Mouse (Mus musculus): Measurements from ENCODE around the gene Zfp683.

Zfp683 gene

DNA sequence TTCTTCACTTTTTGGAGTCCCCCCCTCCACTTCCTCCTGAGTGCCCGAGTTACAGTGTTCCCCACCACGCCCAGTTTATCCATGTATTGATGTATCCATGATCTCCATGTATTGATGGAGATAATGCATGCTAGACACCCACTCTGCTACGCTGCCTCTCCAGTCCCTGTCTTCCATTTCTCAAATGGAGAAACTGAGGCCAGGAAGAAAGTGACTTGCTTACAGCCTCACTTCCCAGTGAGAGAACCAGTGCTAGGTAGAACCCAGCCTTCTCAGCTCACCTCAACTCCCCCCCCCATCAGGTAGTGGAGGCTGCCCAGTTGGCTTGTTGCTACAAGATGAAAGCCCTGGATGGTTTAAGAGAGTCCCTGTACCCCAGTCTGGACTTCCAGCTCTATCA lies at the start of gene Zfp683:
TSS of gene Zfp683 (plus strand) at position 301 of the 400 bp plus-strand sequence.
- no peak for DNase-seq

DNA sequence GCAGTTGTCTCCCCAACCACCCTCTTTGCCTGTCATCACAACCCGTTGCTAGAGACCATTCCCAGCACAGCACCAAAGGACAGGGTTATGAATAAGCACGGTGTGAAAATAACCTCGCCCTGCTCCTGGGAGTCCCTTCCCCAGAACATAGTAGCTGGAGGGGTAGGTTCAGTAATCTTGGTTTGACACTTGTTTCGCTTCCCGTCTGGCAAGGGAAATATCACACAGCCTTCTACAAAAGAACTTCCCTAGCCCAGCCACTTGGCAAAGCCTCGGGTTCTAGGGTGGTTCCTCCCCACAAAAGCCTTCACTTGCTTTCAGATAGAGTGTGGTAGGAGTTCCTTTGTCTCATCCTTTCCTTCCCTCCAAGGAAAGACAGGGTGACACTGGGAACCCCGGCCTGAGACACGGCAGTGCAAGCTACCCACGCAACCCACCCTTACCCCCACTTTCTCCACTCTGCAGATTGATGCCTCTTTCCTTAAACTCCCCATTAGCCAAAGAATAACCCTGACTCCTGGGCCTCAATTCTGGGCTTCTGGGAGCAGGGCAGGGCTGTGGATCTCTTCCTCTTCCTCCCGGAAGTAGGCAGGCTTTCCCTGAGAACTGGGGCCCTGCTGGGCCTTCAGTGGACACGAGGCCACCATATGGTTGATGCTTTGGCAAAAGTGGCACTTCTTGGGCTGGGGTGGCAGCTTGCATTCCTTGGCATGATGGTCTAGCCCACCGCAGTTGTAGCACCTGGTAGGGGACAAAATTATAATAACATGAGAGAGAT lies 47.9 kb upstream of the Zfp683 start:
- DNase-seq, result no peak

DNA sequence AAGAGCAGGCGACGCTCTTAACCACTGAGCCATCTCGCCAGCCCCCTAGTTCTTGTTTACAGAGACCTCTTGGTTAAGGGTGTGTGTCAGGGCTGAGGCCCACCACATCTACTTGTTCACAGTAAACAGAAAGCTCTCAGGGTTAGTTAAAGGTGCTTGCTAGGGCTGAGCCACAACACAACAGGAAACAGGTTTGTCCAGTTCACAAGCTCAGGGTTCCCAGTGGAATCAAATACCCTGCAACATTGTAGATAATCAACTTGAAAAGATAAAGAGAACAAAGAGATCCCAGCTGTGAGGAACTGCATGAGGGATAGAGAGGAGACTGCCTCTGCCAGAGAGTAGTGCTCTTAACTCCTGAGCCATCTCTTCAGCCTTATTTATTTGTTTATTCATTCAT lies 46.8 kb upstream of the Zfp683 start:
- DNase-seq, result no peak

DNA sequence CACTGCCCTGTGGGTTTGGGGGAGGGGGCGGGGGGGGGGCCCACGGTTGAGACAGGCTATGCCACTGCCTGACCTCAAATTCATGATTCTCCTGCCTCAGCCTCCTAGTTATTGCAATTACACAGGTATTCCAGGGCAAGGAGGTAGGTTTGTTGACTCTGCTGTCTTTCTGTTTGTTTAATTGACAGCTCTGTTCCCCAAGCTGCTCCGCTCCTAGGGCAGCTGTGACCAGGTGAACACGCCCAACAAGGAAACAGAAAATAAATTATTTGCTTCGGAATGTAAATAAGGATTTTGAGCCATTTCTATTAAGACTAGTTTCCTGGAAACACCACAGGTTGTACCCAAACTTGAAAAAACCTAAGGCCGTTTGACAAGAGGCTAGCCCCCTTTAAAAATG lies 43.9 kb upstream of the Zfp683 start:
- no peak for DNase-seq

DNA sequence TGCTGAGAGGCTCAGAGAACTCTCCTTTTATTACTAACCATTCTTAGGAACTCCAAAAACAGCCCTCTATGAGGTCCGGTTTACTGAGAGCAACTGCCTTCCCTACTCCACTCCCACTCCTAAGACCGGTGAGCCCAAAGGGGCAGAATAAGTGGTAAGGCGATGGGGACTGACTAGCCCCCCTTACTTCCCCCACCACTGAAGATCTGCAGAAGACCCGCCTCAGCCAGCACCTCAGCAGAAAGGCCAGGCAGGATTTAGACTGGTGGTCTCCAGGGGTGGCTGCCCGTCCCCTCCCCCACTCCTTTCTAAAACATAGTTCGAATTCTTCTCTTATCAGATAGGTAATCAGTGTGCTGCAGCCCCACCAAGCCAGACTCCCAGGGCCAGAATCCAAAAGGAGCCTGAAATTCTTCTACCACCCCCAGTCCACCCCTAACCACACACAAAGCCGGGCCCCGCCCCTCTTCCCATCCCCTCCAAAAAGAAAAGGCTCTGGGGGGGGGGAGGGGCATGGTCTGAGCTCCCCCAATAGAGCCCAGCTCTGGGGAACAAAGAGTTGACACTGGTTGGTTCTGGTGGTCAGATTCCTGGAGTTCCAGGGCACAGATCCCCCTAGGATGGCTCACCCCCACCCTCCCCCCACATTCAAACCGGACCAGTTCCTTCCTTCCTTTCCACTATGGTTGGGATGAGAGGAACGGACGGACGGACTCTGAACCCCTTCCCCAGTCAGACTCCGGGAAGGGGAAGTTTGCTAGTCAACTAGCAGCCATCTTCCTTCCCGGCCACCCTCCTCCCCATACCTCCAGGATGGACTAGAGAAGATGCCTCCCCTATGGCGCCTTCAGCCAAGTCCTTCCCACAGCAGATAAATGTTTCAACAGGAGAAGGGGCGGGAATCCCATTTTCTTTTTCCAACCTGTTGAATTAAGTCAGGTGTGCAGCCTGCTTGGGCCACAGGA lies 41.9 kb upstream of the Zfp683 start:
- no peak for DNase-seq

DNA sequence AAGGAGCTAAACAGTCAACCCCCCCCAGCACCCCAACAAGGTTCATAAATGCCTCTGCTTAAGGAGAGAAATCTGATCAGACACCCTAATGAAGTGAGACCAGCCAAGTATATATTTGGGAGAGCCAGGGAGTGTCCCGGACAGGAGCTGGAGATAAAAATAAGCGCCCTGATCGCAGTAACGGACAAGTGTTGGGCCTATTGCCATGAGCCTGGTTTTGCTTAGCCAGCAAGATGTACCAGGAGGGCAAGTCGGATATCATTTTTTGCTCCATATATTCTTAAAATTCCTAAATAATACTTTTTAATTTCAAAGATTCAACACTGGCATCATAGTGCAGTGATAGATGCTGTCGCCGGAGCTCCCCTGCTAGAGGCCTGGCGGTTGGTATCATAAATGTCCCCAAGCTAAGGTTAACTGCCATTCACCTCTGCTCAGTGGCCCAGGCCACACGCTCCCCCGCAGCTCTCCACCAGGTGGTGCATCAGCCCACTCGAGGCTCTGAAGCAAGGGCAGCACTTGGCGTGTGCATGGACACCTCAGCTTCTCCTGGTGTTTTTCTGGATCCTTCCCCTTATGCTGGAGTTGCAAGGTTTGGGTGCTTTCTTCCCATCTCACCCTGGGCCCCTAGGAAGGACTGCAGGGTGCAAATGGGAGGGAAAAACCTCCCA lies 40.6 kb upstream of the Zfp683 start:
- no peak for DNase-seq

DNA sequence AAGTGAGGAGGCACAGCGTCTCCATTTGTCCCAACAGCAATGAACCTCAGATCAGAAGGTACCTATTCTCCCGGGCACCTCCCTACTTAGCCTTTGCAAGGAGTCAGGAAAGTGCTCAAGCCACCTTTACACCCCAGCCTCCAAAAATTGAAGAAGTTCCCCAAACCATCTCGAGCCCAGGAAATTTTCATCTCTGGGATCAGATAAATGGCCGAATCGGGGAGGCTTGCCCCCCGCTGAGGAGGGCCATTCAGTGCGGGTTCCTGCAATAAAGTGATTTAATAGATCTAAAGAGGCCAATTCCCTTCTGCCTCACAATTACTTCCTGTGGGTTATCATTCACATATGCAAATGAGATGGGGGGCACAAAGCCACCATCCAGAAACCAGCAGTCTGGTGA lies 37.4 kb upstream of the Zfp683 start:
- DNase-seq, result no peak

DNA sequence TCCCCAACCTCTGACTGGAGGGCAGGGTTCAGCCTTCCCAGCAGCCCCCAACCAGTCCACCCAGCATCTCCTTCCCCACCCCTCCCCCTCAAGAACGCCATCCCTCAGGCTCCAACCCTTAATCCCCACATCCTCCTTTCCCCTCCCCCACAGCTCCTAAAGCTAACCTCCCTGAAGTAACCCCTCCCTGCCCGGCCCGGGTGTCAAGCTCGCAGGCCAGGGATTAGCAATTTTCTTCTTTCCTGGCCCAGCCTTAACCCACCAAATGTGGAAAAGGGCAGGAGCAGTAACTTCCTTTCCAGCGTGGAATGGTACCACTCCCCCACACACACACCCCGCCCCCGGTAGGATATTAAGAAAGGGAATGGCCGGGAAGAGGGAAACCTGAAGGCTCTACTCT lies 36.9 kb upstream of the Zfp683 start:
- DNase-seq, result no peak

DNA sequence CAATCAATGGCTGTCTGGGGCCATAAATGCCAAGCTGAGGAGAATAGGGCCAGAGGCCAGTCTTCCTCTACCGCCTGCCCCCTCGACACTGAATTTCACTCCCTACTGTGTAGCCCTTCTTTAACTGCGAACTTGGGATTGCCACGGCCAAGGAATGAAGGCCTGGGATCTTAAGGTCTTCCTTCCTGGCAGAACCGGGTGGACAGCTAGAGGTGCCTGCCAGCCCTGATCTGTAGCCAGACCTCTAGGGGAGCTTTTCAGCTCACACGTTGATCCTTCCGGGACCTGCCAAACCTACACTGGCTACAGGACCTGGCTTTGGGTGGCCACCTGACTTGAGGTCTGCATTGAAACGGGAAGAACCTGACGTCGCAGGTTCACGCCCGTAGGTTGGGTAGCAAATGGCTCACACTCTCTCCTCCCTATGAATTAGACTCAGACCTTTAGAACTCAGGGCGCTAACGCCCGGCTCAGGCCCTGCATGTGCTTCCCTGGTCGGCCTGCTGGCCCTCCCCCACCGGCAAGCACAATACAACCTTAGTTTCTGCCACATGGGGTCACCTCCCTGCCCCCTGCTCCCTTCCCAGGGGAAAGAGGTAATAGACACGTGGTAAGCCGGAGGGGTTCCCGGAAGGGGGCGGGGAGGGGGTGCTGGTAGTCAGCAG lies 36.3 kb upstream of the Zfp683 start:
- no peak for DNase-seq

DNA sequence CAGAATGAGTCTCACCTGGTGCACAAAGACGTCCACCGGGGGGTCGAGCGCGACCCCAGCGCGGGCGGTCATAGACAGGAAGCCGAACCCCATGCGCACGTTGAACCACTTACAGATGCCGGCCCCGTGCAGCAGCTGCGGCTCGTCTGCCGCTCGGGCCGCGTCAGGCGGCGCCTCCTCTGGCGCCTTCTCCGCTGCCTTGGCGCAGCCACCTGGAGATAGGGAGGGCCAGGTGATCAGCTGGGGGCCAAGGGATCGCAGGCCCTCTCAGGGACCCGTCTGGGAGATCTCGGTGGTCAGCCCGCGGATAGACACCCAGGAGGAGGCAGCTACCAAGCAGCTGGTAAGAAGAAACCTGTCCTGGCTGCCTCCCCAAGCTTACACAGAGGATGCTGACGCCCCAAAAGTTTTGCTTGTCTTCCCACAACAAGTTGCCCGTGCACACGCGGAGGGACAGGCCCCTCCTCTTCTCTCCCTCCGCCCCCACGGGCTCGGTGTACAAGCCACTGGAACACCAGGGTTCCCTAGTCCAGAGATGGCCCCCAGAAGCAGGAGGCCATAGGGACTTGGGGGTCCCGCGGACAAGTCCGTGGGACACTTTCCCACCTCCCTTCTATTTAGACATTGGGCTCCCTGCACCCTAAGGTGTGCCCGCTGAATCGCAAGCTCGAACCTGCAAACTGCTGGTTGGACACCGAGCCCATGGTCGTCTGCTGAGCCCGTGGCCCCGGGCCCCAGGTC lies 35.4 kb upstream of the Zfp683 start:
- no peak for DNase-seq

DNA sequence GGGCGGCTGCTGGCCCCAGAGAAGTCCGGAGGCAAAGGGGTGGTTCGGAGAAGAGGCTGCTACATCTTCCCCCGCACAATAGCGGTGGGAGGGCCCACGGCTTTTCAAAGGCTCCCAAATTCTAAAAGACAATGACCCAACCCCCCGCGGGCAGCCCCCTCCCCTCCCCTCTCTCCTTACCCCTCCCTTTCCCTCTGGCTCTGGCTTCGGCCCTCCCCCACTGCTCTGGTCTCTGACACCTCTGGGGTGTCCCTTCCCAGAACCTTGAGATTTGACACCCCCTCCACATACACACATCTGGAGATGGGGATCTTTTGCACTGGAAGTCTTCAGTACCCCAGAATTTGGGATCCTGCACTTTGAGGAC lies 34.9 kb upstream of the Zfp683 start, which contains the start of gene Lin28a:
TSS of gene Lin28a (minus strand) at position 63 of the 367 bp plus-strand sequence.
- DNase-seq, result no peak

DNA sequence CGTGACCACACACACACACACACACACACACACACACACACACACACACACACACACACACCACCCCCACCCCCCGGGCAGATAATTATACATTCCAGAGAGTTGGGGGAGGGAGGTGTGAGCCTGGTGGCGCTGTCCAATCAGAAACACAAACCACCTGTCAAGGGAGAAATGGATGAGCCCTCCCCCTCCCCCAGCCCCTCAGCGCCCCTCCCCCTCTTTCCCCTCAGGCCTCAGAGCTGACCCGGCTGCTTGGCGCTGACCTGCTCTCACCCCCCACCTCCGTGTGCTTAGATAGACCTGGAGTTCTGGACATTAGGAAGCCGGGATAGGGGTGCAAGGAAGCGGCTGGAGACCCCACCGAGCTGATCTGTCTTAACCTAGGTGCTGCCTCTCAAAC lies 34.4 kb upstream of the Zfp683 start:
- no peak for DNase-seq

DNA sequence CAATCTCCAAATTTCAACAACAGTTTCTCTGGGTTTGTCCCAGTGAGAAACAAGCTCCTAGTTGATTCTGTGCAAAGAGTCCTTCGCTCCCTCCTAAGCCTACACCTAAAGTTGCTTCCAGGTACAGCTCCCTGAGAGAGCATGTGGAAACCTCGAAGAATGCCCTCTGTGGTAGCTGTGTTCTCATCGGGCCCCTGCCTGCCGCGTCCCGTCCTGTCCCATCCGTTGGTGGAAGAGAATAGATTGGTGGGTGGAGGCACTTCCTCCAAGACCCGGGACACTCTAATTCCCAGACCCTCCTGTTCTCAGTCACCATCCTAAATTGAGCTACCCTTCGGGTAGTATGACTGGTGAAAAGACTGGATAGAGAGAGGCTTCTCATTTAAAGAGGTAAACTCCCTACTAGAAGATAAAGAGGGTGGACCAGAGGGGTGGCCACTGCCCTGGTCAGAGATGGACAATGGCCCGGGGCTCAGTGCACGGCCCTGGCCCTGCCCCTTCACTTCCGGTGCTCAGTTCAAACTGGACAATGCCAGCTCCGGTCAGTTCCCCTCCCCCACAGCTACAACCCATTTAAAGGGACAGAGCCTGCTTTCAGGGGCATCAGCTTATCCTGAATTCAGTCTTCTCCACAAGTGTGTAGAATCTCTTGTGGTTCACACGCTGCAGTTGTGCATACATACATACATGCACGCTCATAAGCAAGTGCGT lies 33.8 kb upstream of the Zfp683 start:
- no peak for DNase-seq

DNA sequence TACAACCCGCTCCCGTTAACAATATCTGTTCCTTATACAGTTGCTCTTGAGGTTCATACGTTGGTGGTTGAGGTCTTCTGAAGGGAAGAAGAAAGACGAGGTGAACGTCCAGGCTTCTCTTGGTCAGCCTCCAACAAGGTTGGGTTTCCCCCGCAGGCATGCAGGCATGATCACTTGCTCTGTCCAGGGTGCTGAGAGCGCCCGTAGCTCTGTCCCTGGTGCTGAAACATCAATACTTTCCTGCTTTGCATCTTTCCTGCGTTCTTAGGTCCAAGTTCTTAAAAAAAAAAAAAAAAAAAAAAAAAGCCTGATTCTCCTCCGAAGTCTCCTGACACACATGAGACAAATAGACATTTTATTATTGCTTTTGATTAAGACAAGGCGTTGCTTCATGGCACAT lies 33.0 kb upstream of the Zfp683 start:
- DNase-seq, result peak; percentile 76 to 86

DNA sequence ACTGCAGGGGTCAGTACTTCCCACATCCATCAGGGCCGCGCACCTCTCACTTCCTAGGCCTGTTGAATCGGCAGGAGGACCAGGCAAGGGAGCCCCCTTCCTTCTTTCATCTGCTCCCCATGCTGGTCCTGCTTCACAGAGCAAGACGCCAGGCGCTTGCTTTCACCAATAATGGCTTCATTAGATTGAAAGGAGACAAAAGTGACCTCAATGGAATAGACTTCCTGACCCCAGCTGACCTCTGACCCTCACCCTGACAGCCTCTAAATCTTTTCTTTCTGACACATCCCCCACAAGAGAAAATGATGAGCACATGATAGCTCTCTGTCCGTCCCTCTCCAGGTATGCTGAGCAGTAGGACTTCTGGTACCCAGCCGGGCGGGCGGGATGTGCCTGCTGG lies 27.8 kb upstream of the Zfp683 start:
- DNase-seq, result no peak

DNA sequence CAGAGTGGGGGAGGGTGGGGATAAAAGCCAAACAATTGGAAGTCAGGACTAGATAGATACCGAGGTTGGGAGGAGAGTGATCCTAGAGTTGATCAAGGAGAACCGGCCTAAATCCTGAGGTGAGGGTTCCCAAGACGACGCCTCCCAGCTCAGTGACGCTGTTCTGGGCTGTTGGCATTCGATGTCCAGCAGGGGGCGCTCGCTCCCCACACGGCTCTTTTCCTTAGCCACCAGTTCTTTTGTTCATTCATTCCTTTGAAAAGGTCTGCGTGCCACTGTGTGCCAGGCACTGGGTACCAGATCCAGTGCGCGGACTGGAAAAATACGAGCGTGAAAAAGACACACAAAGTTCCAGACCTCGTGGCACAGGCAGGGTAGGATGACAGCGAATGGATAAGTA lies 17.7 kb upstream of the Zfp683 start:
- peak; percentile 78 to 80 for DNase-seq

DNA sequence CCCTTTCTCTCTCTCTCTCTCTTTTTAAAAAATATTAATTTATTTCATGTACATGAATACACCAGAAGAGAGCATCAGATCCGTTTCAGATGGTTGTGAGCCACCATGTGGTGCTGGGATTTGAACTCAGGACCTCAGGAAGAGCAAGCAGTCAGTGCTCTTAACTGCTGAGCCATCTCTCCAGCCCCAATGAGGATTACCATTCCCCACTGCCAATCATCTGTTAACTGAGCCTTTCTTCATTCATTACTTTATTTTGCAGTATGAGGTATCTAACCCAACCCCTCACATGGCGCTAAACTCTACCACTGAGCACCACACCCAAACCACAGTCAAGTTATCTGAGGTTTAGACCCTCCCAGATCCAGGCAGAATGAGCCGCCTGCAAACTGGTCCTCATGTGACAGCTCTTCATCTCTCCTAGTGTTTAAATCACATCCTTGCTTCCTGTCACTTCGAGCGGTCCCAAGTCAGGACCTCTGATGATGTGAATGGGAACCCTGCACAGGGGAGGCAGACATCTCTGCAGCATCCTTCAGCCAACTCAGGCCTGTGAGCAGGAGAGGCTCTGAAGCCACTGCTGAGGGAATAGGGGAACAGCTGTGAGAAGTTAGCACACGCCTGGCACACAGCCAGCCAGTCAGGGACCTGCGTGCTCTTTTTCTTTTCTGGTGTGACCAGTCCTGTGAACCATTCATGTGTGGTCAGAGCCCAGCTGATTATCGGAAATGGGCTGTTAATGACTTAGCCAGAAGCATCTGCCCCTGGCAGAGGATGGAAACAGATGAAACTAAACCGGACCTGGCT lies 12.1 kb upstream of the Zfp683 start:
- peak in 1 of 2 experiments; percentile 24 for DNase-seq

DNA sequence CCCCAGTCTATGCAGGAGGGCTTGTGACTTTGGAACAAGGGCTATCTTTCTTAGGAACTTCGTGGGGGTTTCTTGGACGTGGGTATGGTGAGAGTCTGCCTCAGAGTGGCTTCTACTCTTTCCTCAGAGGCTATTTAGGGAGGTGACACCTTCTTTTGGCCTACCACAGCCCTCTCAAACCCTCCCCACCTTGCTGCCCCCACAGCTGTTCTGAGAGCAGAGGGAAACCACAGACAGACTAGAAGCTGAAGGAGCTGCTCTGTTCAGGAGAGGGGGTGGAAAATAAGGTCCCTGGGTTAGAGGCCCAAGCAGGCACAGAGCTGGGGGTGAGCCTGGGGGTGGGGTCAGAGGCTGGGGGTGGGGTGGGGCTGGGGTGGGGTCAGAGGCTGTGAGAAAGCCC lies 10.6 kb upstream of the Zfp683 start:
- no peak for DNase-seq

DNA sequence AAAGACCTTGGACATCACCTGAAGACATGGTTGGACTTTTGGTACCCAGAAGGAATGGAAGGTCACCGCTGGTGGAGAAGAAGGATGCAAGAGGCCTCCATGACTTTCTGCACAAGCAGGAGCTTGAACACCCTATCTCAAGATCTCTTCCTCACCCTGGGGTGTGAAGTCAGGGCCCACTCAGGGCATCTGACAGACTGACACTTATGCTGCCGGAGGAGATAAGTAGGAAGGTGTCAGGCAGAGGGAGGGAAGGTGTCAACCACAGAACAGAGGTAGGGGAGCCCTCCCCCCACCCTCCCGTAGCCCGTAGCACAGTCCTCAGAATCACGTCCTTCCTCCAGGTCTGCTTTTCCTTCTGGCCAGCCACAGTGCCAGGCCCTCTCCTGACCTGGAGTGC lies 6.0 kb upstream of the Zfp683 start:
- DNase-seq, result no peak

DNA sequence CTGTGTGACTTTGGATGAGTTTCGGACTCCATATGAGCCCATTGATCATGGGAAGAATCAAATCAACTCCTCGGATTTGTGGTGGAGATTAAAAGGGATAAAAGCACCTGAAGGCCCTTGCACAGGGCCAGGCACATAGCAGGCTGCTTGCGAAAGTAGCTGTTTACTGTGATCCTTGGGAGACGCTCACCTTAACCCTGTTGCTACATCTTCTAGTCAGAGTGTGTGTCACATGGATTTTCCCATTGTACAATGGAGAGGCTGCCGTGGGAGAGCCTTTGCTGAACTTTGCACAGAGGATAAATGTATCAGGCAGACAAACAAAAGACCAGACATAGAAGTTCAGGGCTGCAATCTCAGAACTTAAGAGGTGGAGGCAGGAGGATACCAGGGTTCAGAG lies 1.7 kb upstream of the Zfp683 start:
- no peak for DNase-seq

DNA sequence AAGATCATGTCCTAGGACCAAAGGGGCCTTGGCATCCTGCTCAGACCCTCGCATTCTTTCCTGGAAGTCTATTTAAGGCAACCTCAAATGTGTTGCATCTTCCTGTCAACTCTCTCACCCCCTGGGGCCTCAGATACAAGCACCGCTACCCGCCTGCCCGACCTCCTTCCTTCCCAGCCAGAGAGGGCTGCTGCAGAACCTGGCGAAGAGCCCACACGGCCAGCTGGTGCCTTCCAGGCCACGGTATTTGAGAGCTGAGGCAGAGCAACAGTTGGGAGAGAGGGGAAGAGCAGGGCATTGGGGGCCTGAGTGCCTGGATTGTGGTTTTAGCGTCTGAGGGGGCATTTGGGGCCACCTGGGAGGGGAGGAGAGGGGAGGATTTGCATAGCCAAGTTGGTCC lies 1.1 kb upstream of the Zfp683 start:
- no peak for DNase-seq

Measured in kidney, postnatal 25 days (tissue).